Mouse (Mus musculus): Measurements from ENCODE around the gene Dnajb6. TPM values are rescaled to one million over a fixed set of nuclear protein-coding genes. Genes with fewer than 3 reads are reported as not detected.
A peak's percentile ranks its signal among the peaks of the same experiment; 100 is the strongest.
"Not testable (repeated sequence)": the region's sequence is repeated elsewhere in the genome, so short reads cannot be mapped to it uniquely, and the experiment has no call there.

Gene Dnajb6
- 222 and 249 TPM in 2 replicates for polyA plus RNA-seq (2016; fragmentation: Nextera tagmentation; extraction: Ambion mirVana)

GRCm38 (mm10) chr5:29735557-29736061 lies at the start of gene Dnajb6, which contains the start of gene Gm5129:
TSS of gene Dnajb6 (plus strand) at chr5:29735688.
TSS of gene Gm5129 (minus strand) at chr5:29735936.
- H3K27me3 ChIP-seq, result no peaks in the 10 kb centered on the region
- H3K4me3 ChIP-seq, result peak within 1 kb of the TSS; percentile 85
- no peaks in the 10 kb centered on the region for H3K9me3 ChIP-seq
- H3K36me3 ChIP-seq, result no peaks in the 10 kb centered on the region
- H3K9ac ChIP-seq (replicated peaks), result peak within 1 kb of the TSS; percentile 92
- peak; percentile 97 for ATAC-seq (ENCODE audit: low FRiP score, low read depth)
- peak within 1 kb of the TSS; percentile 82 for H3K4me2 ChIP-seq (replicated peaks)
- under 1% methylated on average over 46 of the region's 46 CpGs for WGBS
- peak within 1 kb of the TSS; percentile 96 for H3K27ac ChIP-seq (replicated peaks)
- H3K4me1 ChIP-seq, result peaks cover 31% of the 10 kb centered on the region

- Histone ChIP-seq H3K36me3 (no peaks in the 10 kb centered on the region), H3K27me3 (no peaks in the 10 kb centered on the region), H3K4me3 (no peak overlapping the region), H3K9ac (replicated peaks) (no peak overlapping the region), H3K9me3 (no peaks in the 10 kb centered on the region), H3K4me2 (replicated peaks) (no peak overlapping the region), H3K4me1 (no peaks in the 10 kb centered on the region), H3K27ac (replicated peaks) (no peak overlapping the region)
- no peak for ATAC-seq (ENCODE audit: low FRiP score, low read depth)
- WGBS, result 54% methylated on average over 3 of the region's 3 CpGs
These were observed 47.8 kb upstream of the Dnajb6 start for GRCm38 (mm10) chr5:29687671-29688070.

GRCm38 (mm10) chr5:29688352-29688751 lies 47.1 kb upstream of the Dnajb6 start:
- Histone ChIP-seq H3K4me2 (replicated peaks) (no peak overlapping the region), H3K36me3 (no peaks in the 10 kb centered on the region), H3K27ac (replicated peaks) (no peak overlapping the region), H3K27me3 (no peaks in the 10 kb centered on the region), H3K4me1 (no peaks in the 10 kb centered on the region), H3K9ac (replicated peaks) (no peak overlapping the region), H3K9me3 (no peaks in the 10 kb centered on the region), H3K4me3 (no peak overlapping the region)
- no peak for ATAC-seq (ENCODE audit: low FRiP score, low read depth)
- 69% methylated on average over 7 of the region's 7 CpGs for WGBS

GRCm38 (mm10) chr5:29698493-29698892 lies 37.0 kb upstream of the Dnajb6 start:
- H3K27me3 ChIP-seq, result no peaks in the 10 kb centered on the region
- 91% methylated on average over 4 of the region's 4 CpGs for WGBS
- H3K36me3 ChIP-seq, result no peaks in the 10 kb centered on the region
- H3K9ac ChIP-seq (replicated peaks), result no peak overlapping the region
- H3K9me3 ChIP-seq, result no peaks in the 10 kb centered on the region
- no peak overlapping the region for H3K4me2 ChIP-seq (replicated peaks)
- no peak overlapping the region for H3K4me3 ChIP-seq
- H3K27ac ChIP-seq (replicated peaks), result no peak overlapping the region
- ATAC-seq (ENCODE audit: low FRiP score, low read depth), result no peak
- no peaks in the 10 kb centered on the region for H3K4me1 ChIP-seq

GRCm38 (mm10) chr5:29699520-29700202 lies 35.8 kb upstream of the Dnajb6 start:
- Histone ChIP-seq H3K4me2 (replicated peaks) (no peak overlapping the region), H3K9ac (replicated peaks) (no peak overlapping the region), H3K27me3 (no peaks in the 10 kb centered on the region), H3K9me3 (no peaks in the 10 kb centered on the region), H3K4me1 (no peaks in the 10 kb centered on the region), H3K4me3 (no peak overlapping the region), H3K27ac (replicated peaks) (no peak overlapping the region), H3K36me3 (no peaks in the 10 kb centered on the region)
- ATAC-seq (ENCODE audit: low FRiP score, low read depth), result no peak
- 72% methylated on average over 2 of the region's 2 CpGs for WGBS

- Histone ChIP-seq H3K36me3 (no peaks in the 10 kb centered on the region), H3K4me3 (no peak overlapping the region), H3K4me1 (no peaks in the 10 kb centered on the region), H3K9me3 (no peaks in the 10 kb centered on the region), H3K9ac (replicated peaks) (no peak overlapping the region), H3K27me3 (no peaks in the 10 kb centered on the region), H3K4me2 (replicated peaks) (no peak overlapping the region), H3K27ac (replicated peaks) (no peak overlapping the region)
- 88% methylated on average over 4 of the region's 4 CpGs for WGBS
- no peak for ATAC-seq (ENCODE audit: low FRiP score, low read depth)
These were observed 28.2 kb upstream of the Dnajb6 start for GRCm38 (mm10) chr5:29707241-29707640.

GRCm38 (mm10) chr5:29708258-29708657 lies 27.2 kb upstream of the Dnajb6 start:
- Histone ChIP-seq H3K36me3 (no peaks in the 10 kb centered on the region), H3K27ac (replicated peaks) (no peak overlapping the region), H3K9ac (replicated peaks) (no peak overlapping the region), H3K4me1 (no peaks in the 10 kb centered on the region), H3K27me3 (no peaks in the 10 kb centered on the region), H3K4me2 (replicated peaks) (no peak overlapping the region), H3K4me3 (no peak overlapping the region), H3K9me3 (no peaks in the 10 kb centered on the region)
- no peak for ATAC-seq (ENCODE audit: low FRiP score, low read depth)
- 40% methylated on average over 5 of the region's 5 CpGs for WGBS

- H3K4me3 ChIP-seq, result no peak overlapping the region
- no peaks in the 10 kb centered on the region for H3K36me3 ChIP-seq
- no peaks in the 10 kb centered on the region for H3K9me3 ChIP-seq
- no peaks in the 10 kb centered on the region for H3K4me1 ChIP-seq
- H3K9ac ChIP-seq (replicated peaks), result no peak overlapping the region
- ATAC-seq (ENCODE audit: low FRiP score, low read depth), result no peak
- no peak overlapping the region for H3K27ac ChIP-seq (replicated peaks)
- H3K27me3 ChIP-seq, result no peaks in the 10 kb centered on the region
- H3K4me2 ChIP-seq (replicated peaks), result no peak overlapping the region
These were observed 23.9 kb upstream of the Dnajb6 start for GRCm38 (mm10) chr5:29711631-29712030.

GRCm38 (mm10) chr5:29712906-29713305 lies 22.6 kb upstream of the Dnajb6 start:
- WGBS, result 69% methylated on average over 1 of the region's 1 CpGs

GRCm38 (mm10) chr5:29721159-29721558 lies 14.3 kb upstream of the Dnajb6 start:
- no peak for ATAC-seq (ENCODE audit: low FRiP score, low read depth)
- Histone ChIP-seq H3K27ac (replicated peaks) (no peak overlapping the region), H3K4me1 (no peaks in the 10 kb centered on the region), H3K9me3 (no peaks in the 10 kb centered on the region), H3K4me3 (no peak overlapping the region), H3K9ac (replicated peaks) (no peak overlapping the region), H3K4me2 (replicated peaks) (no peak overlapping the region), H3K27me3 (no peaks in the 10 kb centered on the region), H3K36me3 (no peaks in the 10 kb centered on the region)
- 32% methylated on average over 1 of the region's 1 CpGs for WGBS

More at GRCm38 (mm10) chr5:29712906-29713305, 22.6 kb upstream of the Dnajb6 start:
- Histone ChIP-seq H3K9ac (replicated peaks) (no peak overlapping the region), H3K4me3 (no peak overlapping the region), H3K36me3 (no peaks in the 10 kb centered on the region), H3K4me1 (no peaks in the 10 kb centered on the region), H3K4me2 (replicated peaks) (no peak overlapping the region), H3K27ac (replicated peaks) (no peak overlapping the region), H3K9me3 (no peaks in the 10 kb centered on the region), H3K27me3 (no peaks in the 10 kb centered on the region)
- ATAC-seq (ENCODE audit: low FRiP score, low read depth), result no peak

GRCm38 (mm10) chr5:29725369-29725768 lies 10.1 kb upstream of the Dnajb6 start:
- no peak overlapping the region for H3K4me3 ChIP-seq
- no peak for ATAC-seq (ENCODE audit: low FRiP score, low read depth)
- no peaks in the 10 kb centered on the region for H3K4me1 ChIP-seq
- H3K27ac ChIP-seq (replicated peaks), result no peak overlapping the region
- H3K4me2 ChIP-seq (replicated peaks), result no peak overlapping the region
- no peaks in the 10 kb centered on the region for H3K9me3 ChIP-seq
- H3K36me3 ChIP-seq, result no peaks in the 10 kb centered on the region
- WGBS, result 86% methylated on average over 2 of the region's 2 CpGs
- no peak overlapping the region for H3K9ac ChIP-seq (replicated peaks)
- no peaks in the 10 kb centered on the region for H3K27me3 ChIP-seq

- H3K4me1 ChIP-seq; H3K4me2 ChIP-seq (replicated peaks); H3K27me3 ChIP-seq; H3K36me3 ChIP-seq; H3K27ac ChIP-seq (replicated peaks); H3K9ac ChIP-seq (replicated peaks); H3K4me3 ChIP-seq; H3K9me3 ChIP-seq; ATAC-seq (ENCODE audit: low FRiP score, low read depth): not testable (repeated sequence)
- WGBS, result 81% methylated on average over 5 of the region's 5 CpGs
These were observed 9.4 kb upstream of the Dnajb6 start for GRCm38 (mm10) chr5:29726070-29726469.

All from midbrain, embryonic 12.5 days (tissue).